Mouse (Mus musculus) megakaryocyte, embryonic 14.5 days (primary cell): ENCODE results near the gene Cdc42ep4. TPM values are rescaled to one million over a fixed set of nuclear protein-coding genes. Genes with fewer than 3 reads are reported as not detected.
A peak's percentile ranks its signal among the peaks of the same experiment; 100 is the strongest.

ENCODE experiments used
- H3K27me3 ChIP-seq: replicated peaks from 2 replicates; pipeline ENCODE3; 2012; ENCODE audit warnings: inconsistent platforms
- H3K36me3 ChIP-seq: replicated peaks from 2 replicates; pipeline ENCODE3; 2012; ENCODE audit warnings: low read length, inconsistent platforms, mixed read lengths
- H3K4me1 ChIP-seq: 2 replicates; pipeline ENCODE4 v1.6.1; 2012; ENCODE audit warnings: inconsistent platforms
- H3K4me3 ChIP-seq: replicated peaks from 2 replicates; pipeline ENCODE3; 2012; ENCODE audit warnings: moderate library complexity, mild to moderate bottlenecking, inconsistent platforms
- H3K9me3 ChIP-seq: 2 replicates; pipeline ENCODE4 v1.6.1; 2012; ENCODE audit warnings: inconsistent platforms
- FLI1 ChIP-seq: IDR thresholded peaks from 2 replicates; pipeline ENCODE4 v1.6.1; 2012; ENCODE audit warnings: low read length, inconsistent platforms, mixed read lengths
- GATA1 ChIP-seq: IDR thresholded peaks from 3 replicates; pipeline ENCODE4 v1.6.1; 2012; ENCODE audit warnings: mixed read lengths, low read length, inconsistent platforms, borderline replicate concordance
- polyA plus RNA-seq: library from polyadenylated mRNA; stranded (reverse); fragments of >175 nt; gene quantifications from 2 replicates; pipeline ENCODE4 v1.2.3, GENCODE M21; 2012; ENCODE audit warnings: low replicate concordance; ENCODE audit not compliant: insufficient read depth

The Cdc42ep4 gene
- polyA plus RNA-seq, 1 experiment = 9.4 TPM

GRCm38 (mm10) chr11:113777878-113778464 is 26.3 kb upstream of the Cdc42ep4 start:
- peak overlapping the region; percentile 76 for H3K4me3 ChIP-seq
- no peaks in the 10 kb centered on the region for H3K36me3 ChIP-seq
- H3K4me1 ChIP-seq = peaks cover 35% of the 10 kb centered on the region
- TF ChIP-seq GATA1 (no peak), FLI1 (no peak)
- no peaks in the 10 kb centered on the region for H3K9me3 ChIP-seq
- peaks cover 26% of the 10 kb centered on the region for H3K27me3 ChIP-seq

- no peak for TF ChIP-seq GATA1
- no peak for TF ChIP-seq FLI1
- Histone ChIP-seq H3K36me3 (no peaks in the 10 kb centered on the region), H3K4me1 (peaks cover 35% of the 10 kb centered on the region), H3K9me3 (no peaks in the 10 kb centered on the region), H3K27me3 (peaks cover 23% of the 10 kb centered on the region), H3K4me3 (no peak overlapping the region)
Measured at GRCm38 (mm10) chr11:113776851-113777511, 25.3 kb upstream of the Cdc42ep4 start.

GRCm38 (mm10) chr11:113774773-113775172 is 23.1 kb upstream of the Cdc42ep4 start:
- no peaks in the 10 kb centered on the region for H3K36me3 ChIP-seq
- no peaks in the 10 kb centered on the region for H3K9me3 ChIP-seq
- H3K27me3 ChIP-seq = peaks cover 25% of the 10 kb centered on the region
- H3K4me1 ChIP-seq = peaks cover 31% of the 10 kb centered on the region
- TF ChIP-seq FLI1 = no peak
- no peak for TF ChIP-seq GATA1
- H3K4me3 ChIP-seq = no peak overlapping the region

- Histone ChIP-seq H3K36me3 (no peaks in the 10 kb centered on the region), H3K4me3 (no peak overlapping the region), H3K4me1 (peaks cover 16% of the 10 kb centered on the region), H3K27me3 (peaks cover 37% of the 10 kb centered on the region), H3K9me3 (no peaks in the 10 kb centered on the region)
- no peak for TF ChIP-seq FLI1
- no peak for TF ChIP-seq GATA1
Measured at GRCm38 (mm10) chr11:113773191-113773590, 21.5 kb upstream of the Cdc42ep4 start.

GRCm38 (mm10) chr11:113771187-113771586 is 19.5 kb upstream of the Cdc42ep4 start:
- H3K27me3 ChIP-seq = peaks cover 45% of the 10 kb centered on the region
- peaks cover 10% of the 10 kb centered on the region for H3K4me1 ChIP-seq
- no peak overlapping the region for H3K4me3 ChIP-seq
- TF ChIP-seq FLI1 (no peak), GATA1 (no peak)
- no peaks in the 10 kb centered on the region for H3K9me3 ChIP-seq
- H3K36me3 ChIP-seq = no peaks in the 10 kb centered on the region

GRCm38 (mm10) chr11:113768356-113768755 is 16.7 kb upstream of the Cdc42ep4 start:
- no peak overlapping the region for H3K4me3 ChIP-seq
- H3K4me1 ChIP-seq = peaks cover 14% of the 10 kb centered on the region
- no peaks in the 10 kb centered on the region for H3K36me3 ChIP-seq
- TF ChIP-seq FLI1 (no peak), GATA1 (no peak)
- H3K27me3 ChIP-seq = peaks cover 42% of the 10 kb centered on the region
- no peaks in the 10 kb centered on the region for H3K9me3 ChIP-seq

GRCm38 (mm10) chr11:113767285-113767684 is 15.6 kb upstream of the Cdc42ep4 start:
- Histone ChIP-seq H3K36me3 (no peaks in the 10 kb centered on the region), H3K4me3 (no peak overlapping the region)

GRCm38 (mm10) chr11:113766284-113766985 is 14.8 kb upstream of the Cdc42ep4 start:
- Histone ChIP-seq H3K4me1 (peaks cover 17% of the 10 kb centered on the region), H3K27me3 (peaks cover 51% of the 10 kb centered on the region), H3K4me3 (no peak overlapping the region), H3K9me3 (no peaks in the 10 kb centered on the region), H3K36me3 (no peaks in the 10 kb centered on the region)
- TF ChIP-seq GATA1 (no peak), FLI1 (no peak)

More at GRCm38 (mm10) chr11:113767285-113767684, 15.6 kb upstream of the Cdc42ep4 start:
- Histone ChIP-seq H3K9me3 (no peaks in the 10 kb centered on the region), H3K4me1 (peaks cover 14% of the 10 kb centered on the region), H3K27me3 (peaks cover 44% of the 10 kb centered on the region)
- no peak for TF ChIP-seq GATA1
- TF ChIP-seq FLI1 = no peak

GRCm38 (mm10) chr11:113764132-113764849 is 12.6 kb upstream of the Cdc42ep4 start:
- peaks cover 17% of the 10 kb centered on the region for H3K4me1 ChIP-seq
- H3K9me3 ChIP-seq = no peaks in the 10 kb centered on the region
- TF ChIP-seq GATA1 = no peak
- TF ChIP-seq FLI1 = no peak

More at GRCm38 (mm10) chr11:113764132-113764849, 12.6 kb upstream of the Cdc42ep4 start:
- H3K4me3 ChIP-seq = no peak overlapping the region
- peaks cover 50% of the 10 kb centered on the region for H3K27me3 ChIP-seq
- no peaks in the 10 kb centered on the region for H3K36me3 ChIP-seq
